Mouse (Mus musculus) intestine, postnatal 0 days (tissue): ENCODE measurements around the gene Fam83e. TPM values are rescaled to one million over a fixed set of nuclear protein-coding genes. Genes with fewer than 3 reads are reported as not detected.
A peak's percentile ranks its signal among the peaks of the same experiment; 100 is the strongest.

Source experiments
- ATAC-seq: fragments of 200-750 bp; cut with Nextera tagmentation; 2 replicates; pipeline ENCODE4 v1.8.0; 2017; ENCODE audit warnings: mild to moderate bottlenecking, moderate TSS enrichment, moderate library complexity
- H3K27ac ChIP-seq: fragments of 300-500 bp; sonication (generic); 2 replicates; pipeline ENCODE4 v1.5.1; 2014; ENCODE audit warnings: mild to moderate bottlenecking, low read depth, low read length, moderate library complexity
- H3K27me3 ChIP-seq: fragments of 300-500 bp; sonication (generic); replicated peaks from 2 replicates; pipeline ENCODE4 v1.6.1; 2014; ENCODE audit warnings: low read length, mixed read lengths; ENCODE audit not compliant: control insufficient read depth, insufficient read depth
- H3K36me3 ChIP-seq: fragments of 300-500 bp; sonication (generic); 2 replicates; pipeline ENCODE4 v1.6.1; 2014; ENCODE audit warnings: mild to moderate bottlenecking, moderate library complexity; ENCODE audit not compliant: control insufficient read depth, insufficient read depth
- H3K4me1 ChIP-seq: fragments of 300-500 bp; sonication (generic); replicated peaks from 2 replicates; pipeline ENCODE4 v1.6.1; 2014; ENCODE audit warnings: antibody characterized with exemption, low read length, mixed read lengths; ENCODE audit not compliant: control insufficient read depth, insufficient read depth
- H3K4me2 ChIP-seq: fragments of 300-500 bp; sonication (generic); replicated peaks from 2 replicates; pipeline ENCODE4 v1.6.1; 2014; ENCODE audit warnings: low read depth, mild to moderate bottlenecking, moderate library complexity
- H3K4me3 ChIP-seq: fragments of 300-500 bp; sonication (generic); 2 replicates; pipeline ENCODE4 v1.5.1; 2014; ENCODE audit warnings: low read depth, low read length
- H3K9ac ChIP-seq: fragments of 300-500 bp; sonication (generic); 2 replicates; pipeline ENCODE4 v1.6.1; 2014; ENCODE audit warnings: mild to moderate bottlenecking, low read depth, low read length
- H3K9me3 ChIP-seq: fragments of 300-500 bp; sonication (generic); 2 replicates; pipeline ENCODE4 v1.6.1; 2016; ENCODE audit warnings: mixed run types; ENCODE audit not compliant: control insufficient read depth
- CTCF ChIP-seq: sonication (generic); IDR thresholded peaks from 2 replicates; pipeline ENCODE4 v1.5.1; 2016; ENCODE audit warnings: low read depth, mild to moderate bottlenecking, control low read depth, antibody characterized with exemption, moderate library complexity
- WGBS: fragments of 180-500 bp; shearing (Covaris S2); extraction: QIAGEN DNeasy Blood & Tissue Kit; methylation state at CpG from one replicate; pipeline ENCODE4 v1.1.7; 2014; 5-methylcytosine and 5-hydroxymethylcytosine counted together
- polyA plus RNA-seq: library from polyadenylated mRNA; unstranded; fragments of >200 nt; fragmentation: Nextera tagmentation; extraction: Ambion mirVana; gene quantifications from 2 replicates; pipeline ENCODE4 v1.2.1, GENCODE M21; 2015

Fam83e gene
- polyA plus RNA-seq, 1 experiment from 2014 or later = 16.7 TPM

GRCm38 (mm10) chr7:45713396-45713795, 7.6 kb upstream of the Fam83e start:
- Histone ChIP-seq H3K36me3 (peaks cover 31% of the 10 kb centered on the region; the same call in 1 of the 2 replicates), H3K4me1 (peaks cover 37% of the 10 kb centered on the region), H3K4me2 (peak overlapping the region; percentile 88), H3K4me3 (peak overlapping the region; percentile 70), H3K27ac (peak overlapping the region; percentile 99), H3K27me3 (no peaks in the 10 kb centered on the region), H3K9me3 (no peaks in the 10 kb centered on the region), H3K9ac (peak overlapping the region; percentile 86; the same call in 1 of the 2 replicates)
- 59% methylated on average over 16 of the region's 16 CpGs for WGBS
- TF ChIP-seq CTCF = no peak
- no peak for ATAC-seq

DNA sequence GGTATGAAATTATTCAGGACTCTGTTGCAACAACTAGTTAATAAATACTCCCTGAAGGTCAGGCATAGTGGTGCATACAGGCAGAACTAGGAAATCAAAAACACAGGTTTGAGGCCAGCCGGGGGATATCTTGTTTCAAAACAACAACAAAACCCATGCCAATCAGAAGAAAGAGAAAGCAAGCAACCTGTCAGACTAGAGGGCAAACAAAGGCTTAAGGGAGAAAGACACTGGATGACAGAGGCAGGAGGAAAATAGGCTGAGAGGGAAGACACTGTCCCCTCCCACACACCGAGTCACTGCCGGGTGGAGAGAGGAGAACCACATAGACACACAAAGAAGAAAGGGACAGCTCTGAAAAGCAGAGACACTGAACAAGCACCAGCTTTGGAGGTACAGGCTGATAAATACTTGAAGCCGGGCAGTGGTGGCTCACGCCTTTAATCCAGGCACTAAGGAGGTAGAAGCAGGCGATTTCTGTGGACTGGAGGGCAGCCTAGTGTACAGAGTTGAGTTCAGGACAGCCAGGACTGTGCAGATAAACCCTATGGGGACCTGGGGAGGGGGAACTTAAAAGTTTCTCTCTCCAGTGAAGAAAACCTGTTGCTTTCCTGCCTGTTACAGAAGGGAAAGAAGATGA, 7.0 kb upstream of the Fam83e start:
- H3K27me3 ChIP-seq = no peaks in the 10 kb centered on the region
- H3K27ac ChIP-seq = peak overlapping the region; percentile 99
- no peak for TF ChIP-seq CTCF
- H3K4me1 ChIP-seq = peaks cover 31% of the 10 kb centered on the region; the same call in 1 of the 2 replicates
- peak overlapping the region; percentile 86 for H3K9ac ChIP-seq
- H3K4me2 ChIP-seq = peak overlapping the region; percentile 88
- H3K4me3 ChIP-seq = peak overlapping the region; percentile 70
- WGBS = 46% methylated on average over 6 of the region's 6 CpGs
- peaks cover 31% of the 10 kb centered on the region; the same call in 1 of the 2 replicates for H3K36me3 ChIP-seq
- H3K9me3 ChIP-seq = no peaks in the 10 kb centered on the region
- no peak for ATAC-seq

DNA sequence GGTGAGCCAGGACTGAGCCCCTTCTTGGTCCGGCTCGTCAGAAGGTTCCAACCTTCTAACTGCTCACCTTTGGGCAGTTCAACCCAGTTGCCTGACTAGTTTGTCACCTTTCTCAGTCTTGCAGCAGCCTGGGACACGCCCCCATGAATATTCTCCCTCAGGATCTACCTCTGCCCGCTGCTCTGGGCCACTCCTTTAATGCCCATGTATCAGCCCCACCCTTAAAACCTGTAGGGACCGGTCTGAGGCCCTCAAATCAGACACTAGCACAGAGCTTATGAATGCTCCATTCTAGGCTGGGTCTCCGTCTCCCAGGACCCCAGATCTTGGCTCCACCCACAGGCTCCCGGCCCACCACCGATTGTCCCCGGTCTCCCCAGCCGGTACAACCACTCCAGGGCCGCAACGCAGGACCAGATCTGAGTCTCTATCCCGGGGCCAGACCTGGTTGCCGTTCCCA, 6.4 kb upstream of the Fam83e start:
- Histone ChIP-seq H3K27ac (peak overlapping the region; percentile 99), H3K4me2 (peak overlapping the region; percentile 88), H3K4me1 (peaks cover 26% of the 10 kb centered on the region; the same call in 1 of the 2 replicates), H3K36me3 (peaks cover 38% of the 10 kb centered on the region; the same call in 1 of the 2 replicates), H3K4me3 (peak overlapping the region; percentile 70), H3K27me3 (no peaks in the 10 kb centered on the region), H3K9me3 (no peaks in the 10 kb centered on the region), H3K9ac (peak overlapping the region; percentile 86)
- TF ChIP-seq CTCF = no peak
- 5% methylated on average over 14 of the region's 14 CpGs for WGBS
- peak; percentile 77 for ATAC-seq

DNA sequence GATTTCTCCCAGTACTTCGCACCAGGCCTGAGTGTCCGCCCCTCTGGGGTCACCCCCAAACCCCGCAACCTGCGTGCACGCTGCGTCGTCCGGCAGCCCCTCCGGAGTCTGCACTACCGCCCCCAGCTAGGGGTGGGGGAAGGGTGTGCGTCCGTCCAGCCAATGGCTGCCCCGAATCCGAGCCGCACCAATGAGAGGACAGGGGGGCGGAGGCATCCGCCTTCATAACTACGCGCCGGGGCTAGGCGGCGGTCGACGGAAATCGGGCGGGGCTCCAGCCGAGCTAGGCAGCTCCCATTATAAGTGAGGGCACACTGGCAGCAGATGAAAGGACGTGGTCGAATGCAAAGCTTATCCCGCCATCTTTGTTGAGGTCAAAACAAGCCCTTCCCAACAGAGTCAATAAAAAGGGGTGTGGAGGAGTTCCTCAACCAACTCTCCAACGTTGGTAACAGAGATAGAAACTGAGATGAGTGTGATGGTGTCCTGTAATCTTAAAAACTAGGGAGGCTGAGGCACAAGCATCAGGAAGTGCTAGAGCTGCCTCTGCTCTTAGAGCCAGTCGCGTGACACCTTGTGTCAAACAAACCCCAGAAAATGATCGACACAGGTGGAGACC, 5.8 kb upstream of the Fam83e start, which contains the start of gene Rpl18:
TSS of gene Rpl18 (plus strand) at position 368 of the 619 bp plus-strand sequence.
- Histone ChIP-seq H3K4me1 (peaks cover 21% of the 10 kb centered on the region; the same call in 1 of the 2 replicates), H3K9ac (peak within 1 kb of the TSS; percentile 86), H3K9me3 (no peaks in the 10 kb centered on the region), H3K4me2 (peak within 1 kb of the TSS; percentile 88), H3K4me3 (peak within 1 kb of the TSS; percentile 70), H3K27ac (peak within 1 kb of the TSS; percentile 99), H3K36me3 (peaks cover 39% of the 10 kb centered on the region), H3K27me3 (no peaks in the 10 kb centered on the region)
- TF ChIP-seq CTCF = 0 out of 2 replicates have a peak, but pooled peaks have one; percentile 20
- WGBS = 4% methylated on average over 34 of the region's 34 CpGs
- peak; percentile 76 for ATAC-seq

- Histone ChIP-seq H3K27me3 (no peaks in the 10 kb centered on the region), H3K9ac (0 out of 2 replicates have a peak overlapping the region, but pooled peaks have one; percentile 17), H3K4me1 (peaks cover 19% of the 10 kb centered on the region; the same call in 1 of the 2 replicates), H3K4me3 (peak overlapping the region; percentile 70), H3K9me3 (no peaks in the 10 kb centered on the region), H3K36me3 (peaks cover 39% of the 10 kb centered on the region), H3K27ac (peak overlapping the region; percentile 99), H3K4me2 (peak overlapping the region; percentile 88)
- 76% methylated on average over 19 of the region's 19 CpGs for WGBS
- ATAC-seq = no peak
- no peak for TF ChIP-seq CTCF
Measured at GRCm38 (mm10) chr7:45715741-45716459, 5.1 kb upstream of the Fam83e start.
